Mouse (Mus musculus) small intestine, adult 2 months (tissue): ENCODE data around the gene Padi6. TPM values are rescaled to one million over a fixed set of nuclear protein-coding genes. Genes with fewer than 3 reads are reported as not detected.

Source experiments
- H3K27ac ChIP-seq: fragments of 200-500 bp; 2 replicates; pipeline ENCODE4 v1.5.1; 2012; ENCODE audit warnings: low read depth, low read length, control low read depth, inconsistent platforms; ENCODE audit not compliant: insufficient read depth
- H3K27me3 ChIP-seq: fragments of 200-500 bp; 2 replicates; pipeline ENCODE4 v1.6.1; 2012; ENCODE audit warnings: mild to moderate bottlenecking, moderate library complexity, low read length, inconsistent platforms; ENCODE audit not compliant: control insufficient read depth, insufficient read depth
- H3K36me3 ChIP-seq: fragments of 200-500 bp; 2 replicates; pipeline ENCODE4 v1.6.1; 2012; ENCODE audit warnings: mild to moderate bottlenecking, low read length, control low read depth, inconsistent platforms; ENCODE audit not compliant: control insufficient read depth, insufficient read depth
- H3K4me1 ChIP-seq: fragments of 200-500 bp; 2 replicates; pipeline ENCODE4 v1.6.1; 2012; ENCODE audit warnings: low read length, inconsistent platforms, mixed read lengths; ENCODE audit not compliant: control insufficient read depth, insufficient read depth, insufficient read length
- H3K4me3 ChIP-seq: fragments of 200-500 bp; 2 replicates; pipeline ENCODE4 v1.5.1; 2012; ENCODE audit warnings: low read depth, mild to moderate bottlenecking, control low read depth, inconsistent platforms, low read length, moderate library complexity
- CTCF ChIP-seq: fragments of 200-500 bp; IDR thresholded peaks from 2 replicates; pipeline ENCODE4 v1.5.1; 2012; ENCODE audit warnings: low read depth, mild to moderate bottlenecking, control low read depth, inconsistent platforms, low read length, moderate library complexity, mixed read lengths; ENCODE audit not compliant: insufficient replicate concordance, insufficient read length; ENCODE audit errors: extremely low read depth
- POLR2A ChIP-seq: fragments of 200-500 bp; IDR thresholded peaks from 2 replicates; pipeline ENCODE4 v1.6.1; 2012; ENCODE audit warnings: low read depth, mild to moderate bottlenecking, control low read depth, inconsistent platforms, low read length, moderate library complexity
- WGBS: fragments of 180-500 bp; shearing (Covaris S2); methylation state at CpG from one replicate; pipeline ENCODE4 v1.1.7; 2018; 5-methylcytosine and 5-hydroxymethylcytosine counted together
- polyA plus RNA-seq: library from polyadenylated mRNA; depleted of rRNA; stranded (reverse); fragments of >200 nt; gene quantifications from 2 replicates; pipeline ENCODE4 v1.2.3, GENCODE M21; 2012

Padi6 gene
- polyA plus RNA-seq, 1 experiment = not detected

- Histone ChIP-seq H3K4me1 (no peaks in the 10 kb centered on the region), H3K36me3 (no peaks in the 10 kb centered on the region), H3K4me3 (no peak overlapping the region), H3K27me3 (no peaks in the 10 kb centered on the region), H3K27ac (no peak overlapping the region)
- TF ChIP-seq CTCF = no peak
- TF ChIP-seq POLR2A = no peak
- WGBS = 16% methylated on average over 4 of the region's 4 CpGs
Observed at GRCm38 (mm10) chr4:140771091-140771490, 28.6 kb upstream of the Padi6 start.

GRCm38 (mm10) chr4:140770433-140770832 lies 28.0 kb upstream of the Padi6 start:
- 4% methylated on average over 13 of the region's 13 CpGs for WGBS
- TF ChIP-seq CTCF (no peak), POLR2A (peak; percentile 13; the same call in 1 of the 2 replicates)
- Histone ChIP-seq H3K4me1 (no peaks in the 10 kb centered on the region), H3K27me3 (no peaks in the 10 kb centered on the region), H3K4me3 (peak overlapping the region; percentile 18), H3K27ac (peak overlapping the region; percentile 32; the same call in 1 of the 2 replicates), H3K36me3 (no peaks in the 10 kb centered on the region)

DNA sequence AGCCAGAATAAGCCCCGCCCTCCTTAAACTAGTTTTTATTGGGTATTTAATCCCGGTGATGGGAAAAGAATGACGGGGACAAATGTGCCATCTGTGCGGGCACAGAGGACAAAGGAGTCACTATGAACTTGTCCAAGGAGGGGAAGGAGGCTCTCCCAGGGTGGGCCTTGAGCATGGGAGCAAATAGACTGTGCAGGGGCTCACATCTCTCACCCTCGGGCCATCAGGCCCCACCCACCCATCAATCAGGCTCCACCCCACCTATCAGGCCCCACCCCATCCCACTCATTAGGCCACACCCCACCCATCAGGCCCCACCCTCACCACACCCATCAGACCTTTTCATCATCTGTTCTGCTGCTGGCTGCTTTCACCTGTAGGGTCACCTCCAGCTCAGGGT lies 26.5 kb upstream of the Padi6 start:
- WGBS = 65% methylated on average over 5 of the region's 5 CpGs
- no peak overlapping the region for H3K4me3 ChIP-seq
- H3K27ac ChIP-seq = no peak overlapping the region
- no peaks in the 10 kb centered on the region for H3K4me1 ChIP-seq
- no peaks in the 10 kb centered on the region for H3K36me3 ChIP-seq
- TF ChIP-seq POLR2A = no peak
- no peak for TF ChIP-seq CTCF
- H3K27me3 ChIP-seq = no peaks in the 10 kb centered on the region

DNA sequence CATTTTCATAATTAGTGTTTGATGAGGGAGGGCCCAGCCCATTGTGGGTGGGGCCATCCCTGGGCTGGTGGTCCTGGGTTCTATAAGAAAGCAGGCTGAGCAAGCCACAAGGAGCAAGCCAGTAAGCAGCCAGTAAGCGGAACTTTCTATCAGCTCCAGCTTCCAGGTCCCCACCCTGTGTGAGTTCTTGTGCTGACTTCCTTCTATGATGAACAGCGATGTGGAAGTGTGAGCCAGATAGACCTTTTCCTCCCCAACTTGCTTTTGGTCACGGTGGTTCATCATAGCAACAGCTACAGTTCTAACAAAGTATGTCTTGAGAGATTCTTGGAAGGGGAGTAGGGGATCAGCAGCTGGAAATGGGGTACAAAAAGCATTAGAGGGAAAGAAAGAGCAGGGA lies 23.5 kb upstream of the Padi6 start:
- Histone ChIP-seq H3K27me3 (no peaks in the 10 kb centered on the region), H3K27ac (no peak overlapping the region), H3K4me1 (no peaks in the 10 kb centered on the region), H3K4me3 (no peak overlapping the region), H3K36me3 (no peaks in the 10 kb centered on the region)
- no peak for TF ChIP-seq CTCF
- TF ChIP-seq POLR2A = no peak
- 60% methylated on average over 3 of the region's 3 CpGs for WGBS

DNA sequence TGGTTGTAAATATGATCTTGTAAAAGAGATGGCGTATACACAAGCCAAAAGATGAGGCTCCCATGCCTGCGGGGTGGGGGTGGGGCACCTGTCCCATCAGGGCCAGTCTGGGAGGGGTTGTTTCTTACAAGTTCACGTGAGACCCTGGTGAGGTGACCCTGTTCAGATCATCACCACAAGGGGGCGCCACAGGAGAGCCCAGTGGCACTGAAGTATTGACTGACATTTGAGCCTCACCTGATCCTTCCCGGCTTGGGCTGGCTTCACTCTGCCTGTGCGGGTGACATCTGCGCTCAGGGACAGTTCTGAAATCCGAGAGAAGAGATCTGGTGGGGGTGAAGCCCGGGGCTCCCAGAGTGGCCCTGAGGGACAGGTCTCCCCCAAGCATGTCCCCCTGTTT lies 20.7 kb upstream of the Padi6 start:
- 17% methylated on average over 9 of the region's 9 CpGs for WGBS
- no peak for TF ChIP-seq POLR2A
- peak; percentile 65; the same call in 1 of the 2 replicates for TF ChIP-seq CTCF
- no peak overlapping the region for H3K27ac ChIP-seq
- H3K4me3 ChIP-seq = no peak overlapping the region
- no peaks in the 10 kb centered on the region for H3K4me1 ChIP-seq
- H3K36me3 ChIP-seq = no peaks in the 10 kb centered on the region
- H3K27me3 ChIP-seq = no peaks in the 10 kb centered on the region

DNA sequence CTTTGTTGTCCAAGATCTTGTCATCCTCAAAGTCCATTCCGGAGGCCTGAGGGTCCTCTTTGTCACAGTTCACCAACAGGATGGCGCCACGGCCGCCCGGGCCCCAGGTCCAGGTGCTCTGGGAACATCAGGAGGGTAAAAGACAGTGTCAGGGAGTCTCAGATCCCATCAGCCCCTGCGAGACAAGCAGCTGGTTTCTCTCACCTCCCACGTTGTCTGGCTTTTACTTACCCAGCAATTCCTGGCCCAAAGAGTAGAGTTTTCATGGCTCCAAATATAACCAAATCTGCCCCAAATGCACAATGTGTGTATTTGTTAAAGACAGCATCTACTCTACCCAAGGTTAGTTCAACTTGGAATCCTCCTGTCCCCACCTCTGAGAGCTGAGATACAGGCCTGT lies 19.2 kb upstream of the Padi6 start:
- no peak for TF ChIP-seq POLR2A
- no peak for TF ChIP-seq CTCF
- H3K36me3 ChIP-seq = no peaks in the 10 kb centered on the region
- no peaks in the 10 kb centered on the region for H3K4me1 ChIP-seq
- H3K27ac ChIP-seq = no peak overlapping the region
- no peaks in the 10 kb centered on the region for H3K27me3 ChIP-seq
- H3K4me3 ChIP-seq = no peak overlapping the region
- 83% methylated on average over 7 of the region's 7 CpGs for WGBS

DNA sequence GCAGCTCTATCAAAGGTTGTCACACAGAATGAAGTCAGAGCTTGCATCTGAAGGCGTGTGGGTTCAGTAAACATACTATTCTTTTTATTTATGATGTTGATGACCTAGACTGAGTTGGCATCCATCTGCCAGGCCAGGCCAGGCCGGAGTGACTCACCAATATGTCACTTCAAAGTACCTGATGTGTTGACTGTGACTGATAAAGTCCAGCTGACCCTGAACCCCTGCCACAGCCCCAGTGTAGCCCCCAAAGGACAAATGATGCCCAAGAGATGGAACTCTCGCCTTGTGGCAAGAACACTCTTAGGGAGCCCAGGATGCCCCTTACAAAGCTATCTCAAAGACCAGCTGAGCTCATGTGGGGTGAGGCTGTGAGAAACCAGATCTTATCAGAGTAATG lies 13.4 kb upstream of the Padi6 start:
- 72% methylated on average over 3 of the region's 3 CpGs for WGBS
- Histone ChIP-seq H3K27me3 (no peaks in the 10 kb centered on the region), H3K27ac (no peak overlapping the region), H3K4me1 (no peaks in the 10 kb centered on the region), H3K4me3 (no peak overlapping the region), H3K36me3 (no peaks in the 10 kb centered on the region)
- no peak for TF ChIP-seq POLR2A
- TF ChIP-seq CTCF = no peak

GRCm38 (mm10) chr4:140753366-140753765 lies 10.9 kb upstream of the Padi6 start:
- Histone ChIP-seq H3K4me3 (no peak overlapping the region), H3K36me3 (no peaks in the 10 kb centered on the region), H3K4me1 (peaks cover 3% of the 10 kb centered on the region), H3K27me3 (no peaks in the 10 kb centered on the region), H3K27ac (no peak overlapping the region)
- TF ChIP-seq POLR2A = no peak
- TF ChIP-seq CTCF = no peak
- 72% methylated on average over 7 of the region's 7 CpGs for WGBS
